Mouse (Mus musculus) fat pad, adult 2 months (tissue): ENCODE measurements around the gene Trim17.

ENCODE experiments used
- DNase-seq: peaks from one replicate; pipeline ENCODE4 v3.0.0-alpha.2; 2011; ENCODE audit warnings: low read depth, low spot score; ENCODE audit errors: extremely low read depth

The Trim17 gene

DNA sequence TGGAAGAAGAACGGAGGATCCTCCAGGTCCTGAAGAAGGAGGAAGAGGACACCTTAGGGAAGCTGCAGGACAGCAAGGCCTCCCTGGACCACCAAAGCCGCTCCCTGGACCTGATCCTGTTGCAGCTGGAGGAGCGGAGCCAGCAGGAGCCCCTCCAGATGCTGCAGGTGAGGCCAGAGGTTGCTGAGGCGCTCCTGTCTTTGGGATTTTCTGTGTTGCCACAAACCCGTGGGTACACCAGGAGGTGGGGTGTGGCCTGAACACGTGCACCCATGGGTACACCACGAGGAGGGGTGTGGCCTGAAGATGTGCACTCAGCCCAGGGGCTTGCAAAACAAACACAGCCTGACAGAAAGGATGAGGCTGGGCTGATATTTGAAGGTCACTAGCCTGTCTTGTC is 14.1 kb downstream of the Trim17 start:
- DNase-seq, result no peak

DNA sequence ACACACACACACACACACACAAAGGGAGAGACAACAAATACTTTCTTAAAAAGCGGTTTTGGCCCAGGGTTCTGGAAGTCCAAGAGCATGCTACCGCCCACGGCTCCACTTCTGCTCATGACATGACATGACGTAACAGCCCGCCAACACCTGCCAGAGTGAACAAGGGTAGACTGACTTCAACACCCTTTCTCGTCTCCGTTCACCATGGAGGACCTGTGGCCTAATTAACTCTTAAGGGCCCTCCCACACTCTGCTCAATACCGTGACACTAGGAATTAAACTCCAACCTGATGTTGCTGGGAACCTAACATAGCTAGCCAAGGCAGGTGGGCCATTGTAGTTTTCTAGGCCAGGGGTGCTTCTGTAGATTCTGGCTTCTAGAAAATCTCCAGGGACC is 14.5 kb downstream of the Trim17 start:
- DNase-seq, result no peak

DNA sequence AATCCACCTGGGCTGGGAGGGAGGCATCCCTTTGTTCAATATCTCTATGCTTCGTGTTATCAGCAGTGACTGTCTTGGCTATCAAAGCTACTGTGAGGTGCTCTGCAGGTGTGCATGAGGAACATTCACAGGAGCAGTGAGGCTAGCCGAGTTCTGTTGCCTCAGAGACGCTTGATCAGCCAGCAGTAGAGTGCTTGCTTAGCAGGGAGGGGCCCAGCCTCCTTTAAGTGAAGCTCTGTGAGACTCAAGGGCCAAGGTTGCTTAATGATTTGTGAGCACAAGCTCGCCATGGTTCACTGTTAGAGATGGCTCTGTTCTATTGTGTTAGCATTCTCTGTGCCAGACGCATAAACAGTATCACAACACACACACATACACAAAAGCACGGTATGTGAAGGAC is 15.2 kb downstream of the Trim17 start:
- DNase-seq, result no peak

DNA sequence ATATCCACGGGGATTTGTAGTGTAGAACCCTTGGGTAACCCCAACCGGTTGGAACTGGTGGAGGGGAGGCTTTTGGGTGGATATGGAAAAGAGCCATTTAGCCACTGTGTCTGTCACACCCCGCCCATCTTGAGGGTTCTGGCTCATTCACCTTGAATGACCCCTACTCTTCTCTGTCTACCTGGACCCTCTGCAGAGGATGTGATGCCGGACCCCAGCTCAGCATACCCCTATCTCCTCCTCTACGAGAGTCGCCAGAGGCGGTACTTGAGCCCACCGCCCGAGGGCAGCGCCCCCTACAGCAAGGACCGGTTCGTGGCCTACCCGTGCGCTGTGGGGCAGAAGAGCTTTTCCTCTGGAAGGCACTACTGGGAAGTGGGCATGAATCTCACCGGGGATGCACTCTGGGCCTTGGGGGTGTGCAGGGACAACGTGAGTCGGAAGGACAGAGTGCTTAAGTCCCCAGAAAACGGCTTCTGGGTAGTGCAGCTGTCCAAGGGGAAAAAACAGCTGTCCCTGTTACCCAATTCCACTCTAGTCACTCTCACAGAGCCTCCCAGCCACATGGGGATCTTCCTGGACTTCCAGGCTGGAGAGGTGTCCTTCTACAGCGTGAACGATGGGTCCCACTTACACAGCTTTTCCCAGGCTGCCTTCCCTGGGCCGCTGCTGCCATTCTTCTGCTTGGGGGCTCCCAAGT is 16.5 kb downstream of the Trim17 start:
- DNase-seq, result no peak

DNA sequence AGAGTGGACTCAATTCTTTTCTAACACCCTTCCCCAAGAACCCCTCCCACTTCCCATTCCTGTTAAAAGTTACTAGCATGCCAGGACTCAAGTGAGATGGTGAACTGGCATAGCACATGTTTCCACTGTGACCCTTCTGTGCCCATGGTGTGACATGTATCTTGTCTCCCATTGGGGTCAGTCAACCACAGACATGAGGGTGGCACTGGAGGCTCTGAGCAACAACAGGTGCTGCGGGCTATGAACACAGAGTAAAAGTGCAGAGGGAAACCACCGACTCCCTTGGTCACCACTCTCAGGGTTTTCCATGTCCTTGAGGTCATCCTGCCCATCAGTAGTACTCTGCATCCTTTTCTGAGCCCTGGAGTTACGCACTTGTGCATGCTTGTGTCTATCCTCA is 17.3 kb downstream of the Trim17 start:
- DNase-seq, result no peak

DNA sequence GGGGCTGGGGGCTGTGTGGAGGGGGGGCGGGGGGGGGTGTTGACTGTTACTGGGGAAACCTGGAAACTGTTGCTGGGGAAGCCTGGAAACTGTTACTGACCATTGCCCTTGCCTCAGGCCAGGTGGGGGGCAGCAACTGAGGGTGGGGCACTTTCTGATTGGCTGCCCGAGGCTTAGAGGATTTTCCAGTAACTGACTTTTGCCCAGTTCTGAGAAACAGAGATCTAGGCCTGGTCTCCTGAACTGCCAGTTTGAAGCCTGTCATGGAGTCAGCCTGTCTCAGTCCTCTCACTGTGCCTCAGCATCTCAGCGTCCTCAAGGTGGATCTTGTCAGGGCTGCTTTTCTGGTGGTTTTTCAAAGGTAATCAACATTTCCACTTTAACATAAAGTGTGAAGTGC is 19.9 kb downstream of the Trim17 start:
- DNase-seq, result no peak

DNA sequence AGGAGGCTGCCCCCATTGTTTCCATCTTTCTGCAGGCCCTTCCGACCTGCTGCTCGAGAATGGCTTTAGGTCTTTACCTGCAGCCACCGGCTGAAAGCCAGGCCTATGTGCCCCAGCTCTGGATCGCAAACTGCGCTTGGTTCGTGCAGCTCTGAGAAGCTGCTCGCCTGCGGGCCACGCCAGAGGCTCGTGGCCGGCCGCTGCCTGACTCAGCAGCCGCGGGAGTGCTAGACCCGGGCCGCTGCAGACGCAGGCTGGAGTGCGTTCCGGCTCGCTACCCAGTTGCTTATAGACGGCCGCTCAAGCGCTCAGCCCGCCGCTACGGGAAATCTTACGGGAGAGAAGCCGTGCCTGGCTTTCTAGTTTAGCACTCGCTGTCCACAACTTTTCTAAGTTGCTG is 22.7 kb downstream of the Trim17 start:
- no peak for DNase-seq

DNA sequence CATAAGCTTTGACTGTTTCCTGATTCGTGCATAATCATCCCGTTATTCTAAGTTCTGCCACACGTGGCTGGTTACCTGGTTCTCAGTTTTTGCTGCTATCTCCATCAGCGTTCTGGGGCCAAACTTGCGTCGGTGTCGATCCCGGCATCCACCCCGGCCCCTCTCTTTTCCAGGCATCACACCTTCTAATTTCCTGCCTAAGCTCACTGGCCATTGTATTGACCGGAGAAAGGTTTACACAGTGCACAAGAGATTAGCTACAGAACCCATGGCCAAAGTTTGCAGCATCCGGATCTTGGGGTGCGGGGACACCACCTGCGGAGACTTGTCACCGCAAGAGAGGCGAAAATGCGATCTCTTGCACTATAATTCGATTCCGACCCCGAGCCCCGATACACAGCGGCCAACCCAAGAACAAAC is 23.1 kb downstream of the Trim17 start:
- no peak for DNase-seq

DNA sequence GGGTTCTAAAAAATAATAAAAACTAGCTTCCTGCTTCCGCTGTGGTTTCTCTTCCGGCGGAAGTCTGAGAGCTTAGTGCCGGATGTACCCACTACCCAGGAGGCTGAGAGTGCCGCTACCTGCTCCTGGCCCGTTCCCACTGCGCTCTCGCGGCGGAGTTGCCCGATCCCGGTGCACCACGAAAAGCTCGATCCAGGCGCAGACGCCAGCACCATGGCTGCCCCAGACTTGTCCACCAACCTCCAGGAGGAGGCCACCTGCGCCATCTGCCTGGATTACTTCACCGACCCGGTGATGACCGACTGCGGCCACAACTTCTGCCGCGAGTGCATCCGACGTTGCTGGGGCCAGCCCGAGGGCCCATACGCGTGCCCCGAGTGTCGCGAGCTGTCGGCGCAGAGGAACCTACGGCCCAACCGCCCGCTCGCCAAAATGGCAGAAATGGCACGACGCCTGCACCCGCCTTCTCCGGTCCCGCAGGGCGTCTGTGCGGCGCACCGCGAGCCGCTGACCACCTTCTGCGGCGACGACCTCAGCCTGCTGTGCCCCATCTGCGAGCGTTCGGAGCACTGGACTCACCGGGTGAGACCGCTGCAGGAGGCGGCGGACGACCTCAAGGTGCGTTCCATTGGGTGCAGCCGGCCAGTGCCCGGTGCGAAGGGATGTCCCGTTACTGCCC is 23.7 kb downstream of the Trim17 start, which contains the start of gene Trim11:
Trim11 (plus strand) TSS at position 67 of the 679 bp plus-strand sequence.
- no peak for DNase-seq

DNA sequence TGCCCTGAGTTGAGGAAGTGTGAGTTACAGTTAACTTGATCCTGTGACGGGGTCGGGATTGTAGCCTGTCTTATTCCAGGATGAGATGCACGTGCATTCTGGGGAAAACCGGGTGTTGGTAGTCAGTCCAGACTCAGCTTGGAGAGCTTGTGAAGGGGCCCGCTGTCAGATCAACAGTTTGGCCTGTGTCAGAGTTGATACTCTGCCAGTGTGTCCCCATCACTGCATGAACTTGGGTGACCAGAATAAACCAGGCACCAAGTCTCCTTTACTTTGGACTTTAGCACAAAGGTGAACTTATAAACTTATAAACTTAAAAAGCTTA is 24.2 kb downstream of the Trim17 start:
- no peak for DNase-seq

DNA sequence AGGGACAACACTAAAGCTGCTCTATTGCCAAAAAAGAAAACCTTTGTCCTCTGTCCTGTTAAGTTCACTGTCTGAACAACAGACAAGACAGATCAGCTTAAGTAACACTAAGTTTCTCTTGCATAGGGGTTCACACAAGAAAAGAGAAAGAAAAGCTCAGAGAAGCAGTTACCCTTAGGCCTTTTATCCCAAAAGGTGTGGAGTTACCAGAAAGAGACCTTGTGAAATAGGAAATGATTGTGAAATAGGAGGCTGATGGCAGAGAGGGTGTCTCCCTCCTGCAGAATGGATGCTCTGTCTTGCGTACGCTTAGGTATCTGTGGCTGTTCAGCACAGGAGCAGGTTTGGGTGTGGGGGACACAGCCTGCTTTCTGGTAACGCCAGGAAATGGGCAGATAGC is 24.7 kb downstream of the Trim17 start:
- peak; percentile 56 for DNase-seq

DNA sequence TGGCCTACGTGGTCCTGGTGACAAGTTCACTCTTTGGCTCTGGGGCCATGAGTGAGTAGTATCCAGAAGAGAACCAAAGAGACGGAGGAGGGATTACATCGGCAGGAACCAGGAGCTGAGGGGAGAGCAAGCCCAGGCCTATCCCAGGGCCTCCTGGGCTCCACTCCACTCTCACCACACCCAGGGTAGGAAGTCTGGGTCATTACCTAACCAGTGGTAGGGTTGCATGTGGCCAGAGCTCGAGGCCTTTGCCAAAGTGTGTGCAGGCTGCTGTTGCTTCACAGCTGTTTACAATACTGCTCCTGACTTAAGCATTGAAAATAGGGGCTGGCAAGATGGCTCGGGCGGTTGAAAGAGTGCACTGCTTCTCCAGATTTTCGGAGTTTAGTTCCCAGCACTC is 25.2 kb downstream of the Trim17 start:
- peak; percentile 71 for DNase-seq

DNA sequence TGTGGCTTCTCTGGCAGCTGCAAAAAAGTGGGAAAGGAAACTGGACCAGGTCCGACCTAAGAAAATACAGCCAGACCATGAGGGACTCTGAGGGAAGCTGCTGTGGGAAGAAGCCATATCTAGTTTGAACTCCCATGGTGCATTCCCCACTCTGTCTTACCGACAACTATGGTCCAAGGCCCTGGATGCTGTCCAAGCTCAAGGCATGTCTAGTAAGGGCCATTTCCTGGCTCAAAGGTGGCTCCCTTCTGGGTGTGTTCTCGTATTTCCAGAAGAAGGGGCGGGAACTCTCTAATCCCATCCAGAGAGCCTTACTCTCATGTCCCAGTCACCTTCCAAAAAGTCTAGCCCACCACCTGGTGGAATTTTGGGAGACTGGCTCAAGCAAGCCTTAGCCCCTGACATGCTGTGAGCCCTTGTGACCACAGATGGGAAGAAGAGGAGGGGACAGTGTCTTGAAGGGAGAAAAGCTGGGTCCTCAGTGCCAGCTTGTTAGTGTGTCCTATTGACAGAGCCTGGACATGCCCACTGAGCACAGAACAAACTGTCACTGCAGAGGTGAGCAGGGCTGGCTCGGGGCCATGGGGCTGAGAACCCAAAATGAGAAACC is 26.0 kb downstream of the Trim17 start:
- DNase-seq, result no peak

DNA sequence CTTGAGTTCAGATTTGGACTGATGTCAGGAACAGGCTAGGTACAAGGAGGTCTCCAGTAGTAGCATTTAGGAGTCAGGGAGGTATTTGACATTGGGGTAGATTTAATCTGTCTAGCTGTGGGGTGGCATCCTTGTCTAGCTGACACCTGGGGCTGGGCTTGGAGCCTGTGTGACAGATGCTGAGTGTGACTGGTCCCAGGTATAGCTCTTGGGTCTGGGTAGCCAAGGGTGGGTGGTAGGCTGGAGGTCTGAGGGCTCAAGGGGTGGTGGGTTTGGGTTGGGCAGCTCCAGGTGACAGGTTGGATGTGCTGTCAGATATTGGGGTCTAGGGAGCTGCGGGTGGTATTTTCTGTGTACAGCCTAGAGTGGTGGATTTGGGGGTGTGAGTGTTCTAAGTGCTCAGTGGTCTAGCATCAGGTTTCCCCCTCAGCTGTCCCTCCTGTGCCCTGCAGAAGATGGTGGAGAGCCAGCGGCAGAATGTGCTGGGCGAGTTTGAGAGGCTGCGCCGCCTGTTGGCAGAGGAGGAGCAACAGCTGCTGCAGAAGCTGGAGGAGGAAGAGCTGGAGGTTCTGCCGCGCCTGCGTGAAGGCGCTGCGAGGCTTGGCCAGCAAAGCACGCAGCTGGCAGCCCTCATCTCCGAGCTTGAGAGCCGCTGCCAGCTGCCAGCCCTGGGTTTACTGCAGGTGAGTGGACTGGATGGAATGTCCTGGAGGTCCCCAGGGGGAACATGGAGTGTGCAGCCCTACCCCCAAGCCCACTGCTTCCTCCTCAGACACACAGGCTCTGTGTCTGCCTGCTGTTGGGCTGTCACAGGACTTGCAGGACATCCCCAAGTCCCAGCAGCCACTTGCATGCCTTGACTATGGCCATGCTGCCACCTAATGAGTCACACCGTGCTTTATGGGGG is 27.3 kb downstream of the Trim17 start:
- DNase-seq, result no peak

DNA sequence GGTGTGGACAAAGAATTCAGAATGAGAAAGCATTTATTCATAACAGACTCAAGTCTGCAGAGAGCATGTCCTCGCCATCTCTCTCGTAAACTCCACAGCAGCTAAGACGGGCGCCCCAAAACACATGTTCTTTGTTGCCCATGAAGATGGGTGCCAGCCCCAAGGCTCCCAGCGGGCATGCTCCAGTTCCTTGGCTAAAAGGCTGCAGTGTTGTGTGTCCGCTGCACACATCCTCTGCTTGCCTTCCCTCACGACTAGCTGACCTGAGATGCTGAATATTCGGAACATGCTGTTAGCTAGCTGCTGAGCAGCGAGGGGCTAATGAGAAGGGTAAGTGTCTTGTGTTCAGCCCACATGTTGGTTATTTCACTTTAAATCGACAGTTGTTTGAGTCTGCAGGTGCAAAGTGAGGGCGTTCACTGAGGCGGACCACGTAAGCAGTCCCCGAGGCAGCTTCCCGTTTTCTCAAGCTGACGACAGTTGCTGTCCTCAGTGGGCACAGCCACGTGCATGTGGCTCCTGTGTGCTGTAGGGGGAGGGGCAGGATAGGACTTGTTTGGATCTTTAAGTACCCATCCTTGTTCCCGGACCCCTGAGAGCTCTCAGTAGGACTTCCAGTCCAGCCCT is 28.1 kb downstream of the Trim17 start:
- no peak for DNase-seq

DNA sequence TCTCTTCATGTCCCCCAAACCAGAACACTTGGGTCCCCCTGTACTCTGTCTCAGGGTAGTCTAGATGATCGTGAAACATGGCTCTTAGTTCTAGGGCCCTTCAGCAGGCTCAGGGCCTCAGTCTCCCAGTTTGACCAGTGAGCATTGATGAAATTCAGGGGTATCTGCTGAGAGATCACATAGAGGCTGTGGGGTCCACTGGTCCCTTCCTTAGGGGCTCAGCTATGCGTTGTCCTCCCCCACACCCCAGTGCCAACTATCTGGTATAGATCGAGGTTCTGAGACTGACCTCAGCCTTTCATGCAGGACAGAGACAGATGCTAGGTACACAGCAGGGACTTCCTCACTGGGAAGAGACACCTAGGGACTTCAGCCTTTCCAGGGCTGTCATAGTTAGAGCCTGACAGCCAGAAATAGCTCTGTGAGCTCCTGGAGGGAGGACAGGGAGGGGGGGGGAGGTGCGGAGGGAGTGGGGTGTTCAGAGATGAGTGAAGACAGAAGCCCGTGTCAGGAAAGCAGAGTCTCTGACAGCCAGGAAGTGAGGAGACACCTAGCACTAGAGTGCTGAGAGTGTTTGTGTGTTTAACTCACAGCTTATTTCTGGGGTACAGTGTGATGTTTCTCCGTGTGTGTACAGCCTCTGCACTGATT is 29.3 kb downstream of the Trim17 start:
- DNase-seq, result no peak

DNA sequence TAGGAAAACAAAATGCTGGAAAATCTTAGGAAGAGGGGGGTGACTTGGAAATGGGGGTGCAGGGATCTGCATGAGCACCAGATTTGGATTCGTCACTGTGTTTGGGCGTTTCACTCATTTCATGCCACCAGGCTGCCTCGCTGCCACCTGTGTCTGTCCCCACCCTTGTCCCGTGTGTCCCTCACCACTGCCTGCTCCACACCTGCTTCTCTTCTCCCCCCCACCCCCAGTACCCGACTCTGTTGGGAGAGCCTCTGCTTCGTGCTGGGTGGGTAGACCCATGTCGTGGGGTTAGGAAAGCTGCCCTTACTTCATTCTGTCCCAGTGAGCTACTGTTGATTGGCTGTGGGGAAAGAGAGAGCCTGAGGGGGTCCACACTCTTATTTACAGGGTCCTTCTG is 30.2 kb downstream of the Trim17 start:
- DNase-seq, result no peak

DNA sequence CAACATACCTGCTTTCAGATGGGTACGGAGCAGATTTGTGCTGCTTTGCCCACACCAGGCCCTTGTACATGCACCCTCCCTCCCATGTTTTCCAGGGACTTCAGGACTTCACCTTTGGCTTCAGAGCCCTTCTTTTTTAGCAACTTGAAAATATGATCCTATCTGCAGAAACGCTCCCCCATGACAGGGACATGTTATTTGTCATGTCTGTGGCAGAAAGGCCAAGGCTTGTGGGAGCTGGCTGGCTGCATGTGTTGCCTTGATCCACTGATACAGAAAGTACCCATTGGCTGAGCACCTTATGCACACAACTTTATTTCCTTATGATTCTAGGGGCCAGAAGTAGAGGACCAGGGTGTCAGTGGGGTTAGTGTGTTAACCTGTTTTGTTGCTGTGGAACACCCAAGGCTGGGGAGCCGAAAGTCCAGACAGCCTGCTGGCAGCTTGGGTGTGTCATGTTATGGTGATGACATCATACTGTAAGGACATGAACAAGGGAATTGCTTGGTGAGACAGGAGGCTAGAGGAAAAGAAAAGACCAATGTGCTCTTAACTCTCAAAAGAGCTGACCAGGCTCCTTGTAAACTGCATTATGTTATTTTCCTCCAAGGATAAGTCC is 30.9 kb downstream of the Trim17 start:
- no peak for DNase-seq

DNA sequence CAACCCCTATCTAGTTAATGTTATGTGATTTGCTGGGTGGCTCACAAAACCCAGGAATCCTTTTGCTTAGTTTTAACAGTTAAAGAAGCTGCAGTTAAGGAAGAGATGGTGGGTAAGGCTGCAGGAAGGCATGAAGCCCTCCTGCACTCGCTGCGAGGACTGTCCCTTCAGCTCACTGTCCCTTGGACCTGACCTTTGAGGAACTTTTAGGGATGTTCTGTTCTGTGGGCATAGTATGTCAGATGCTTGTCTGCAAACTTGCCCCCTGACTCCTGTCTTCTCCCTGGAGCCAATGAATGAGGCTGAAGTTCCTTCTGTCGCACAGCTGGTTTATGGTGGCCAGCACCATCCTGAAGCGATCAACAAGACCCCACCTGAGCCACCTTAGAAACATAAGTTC is 34.7 kb downstream of the Trim17 start:
- no peak for DNase-seq

DNA sequence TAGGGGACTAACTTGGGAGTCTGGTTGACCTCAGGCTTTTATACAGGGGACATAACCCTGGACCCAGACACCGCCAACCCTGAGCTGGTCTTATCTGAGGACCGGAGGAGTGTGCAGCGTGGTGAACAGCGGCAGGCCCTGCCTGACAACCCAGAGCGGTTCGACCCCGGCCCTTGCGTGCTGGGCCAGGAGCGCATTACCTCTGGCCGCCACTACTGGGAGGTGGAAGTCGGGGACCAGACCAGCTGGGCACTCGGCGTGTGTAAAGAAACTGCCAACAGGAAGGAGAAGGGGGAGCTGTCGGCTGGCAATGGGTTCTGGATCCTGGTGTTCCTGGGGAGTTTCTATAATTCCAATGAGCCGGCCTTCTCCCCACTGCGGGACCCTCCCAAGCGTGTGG is 35.7 kb downstream of the Trim17 start:
- DNase-seq, result no peak
